Mouse (Mus musculus) heart, embryonic 13.5 days (tissue): ENCODE data around the gene Ccdc85b. TPM values are rescaled to one million over a fixed set of nuclear protein-coding genes. Genes with fewer than 3 reads are reported as not detected.
A peak's percentile ranks its signal among the peaks of the same experiment; 100 is the strongest.
"Not testable (repeated sequence)": the region's sequence is repeated elsewhere in the genome, so short reads cannot be mapped to it uniquely, and the experiment has no call there.

ENCODE experiments used
- ATAC-seq: fragments of 200-750 bp; cut with Nextera tagmentation; 2 replicates; pipeline ENCODE4 v1.8.0; 2017; ENCODE audit warnings: moderate TSS enrichment; ENCODE audit not compliant: insufficient number of reproducible peaks, low FRiP score, low TSS enrichment; ENCODE audit errors: extremely low read depth
- H3K27ac ChIP-seq: fragments of 300-500 bp; sonication (generic); replicated peaks from 2 replicates; pipeline ENCODE4 v1.5.1; 2015; ENCODE audit warnings: moderate library complexity, mild to moderate bottlenecking, inconsistent platforms
- H3K27me3 ChIP-seq: fragments of 300-500 bp; sonication (generic); replicated peaks from 2 replicates; pipeline ENCODE4 v1.6.1; 2015; ENCODE audit warnings: mild to moderate bottlenecking, inconsistent platforms
- H3K36me3 ChIP-seq: fragments of 300-500 bp; sonication (generic); 2 replicates; pipeline ENCODE4 v1.6.1; 2015; ENCODE audit warnings: mild to moderate bottlenecking, inconsistent platforms
- H3K4me1 ChIP-seq: fragments of 300-500 bp; sonication (generic); 2 replicates; pipeline ENCODE4 v1.6.1; 2015; ENCODE audit warnings: inconsistent platforms
- H3K4me2 ChIP-seq: fragments of 300-500 bp; sonication (generic); 2 replicates; pipeline ENCODE4 v1.6.1; 2015; ENCODE audit warnings: inconsistent platforms, mild to moderate bottlenecking, moderate library complexity
- H3K4me3 ChIP-seq: fragments of 300-500 bp; sonication (generic); 2 replicates; pipeline ENCODE4 v1.5.1; 2015; ENCODE audit warnings: moderate library complexity, mild to moderate bottlenecking, inconsistent platforms
- H3K9ac ChIP-seq: fragments of 300-500 bp; sonication (generic); 2 replicates; pipeline ENCODE4 v1.6.1; 2015; ENCODE audit warnings: inconsistent platforms, mild to moderate bottlenecking, moderate library complexity
- H3K9me3 ChIP-seq: fragments of 300-500 bp; sonication (generic); 2 replicates; pipeline ENCODE4 v1.6.1; 2016; ENCODE audit warnings: inconsistent platforms
- WGBS: fragments of 180-500 bp; shearing (Covaris S2); methylation state at CpG from one replicate; pipeline ENCODE4 v1.1.7; 2015; ENCODE audit warnings: mixed read lengths; 5-methylcytosine and 5-hydroxymethylcytosine counted together
- polyA plus RNA-seq: library from polyadenylated mRNA; unstranded; fragments of >200 nt; fragmentation: Nextera tagmentation; extraction: Ambion mirVana; gene quantifications from 2 replicates; pipeline ENCODE4 v1.2.1, GENCODE M21; 2015

Ccdc85b gene
- polyA plus RNA-seq, 1 experiment from 2014 or later = 7.6 TPM

- H3K27ac ChIP-seq = peak overlapping the region; percentile 99
- not testable (repeated sequence) for H3K9me3 ChIP-seq, ATAC-seq, H3K27me3 ChIP-seq
- H3K9ac ChIP-seq = 0 out of 2 replicates have a peak overlapping the region, but pooled peaks have one; percentile 54
- peak overlapping the region; percentile 91 for H3K4me2 ChIP-seq
- peak overlapping the region; percentile 100 for H3K4me3 ChIP-seq
- H3K4me1 ChIP-seq = peaks cover 44% of the 10 kb centered on the region
- 45% methylated on average over 10 of the region's 10 CpGs for WGBS
- H3K36me3 ChIP-seq = peaks cover 51% of the 10 kb centered on the region
These were observed 32.0 kb upstream of the Ccdc85b start for GRCm38 (mm10) chr19:5489721-5490120.

- Histone ChIP-seq H3K9me3 (no peaks in the 10 kb centered on the region), H3K4me2 (peak overlapping the region; percentile 91), H3K27ac (peak overlapping the region; percentile 99), H3K36me3 (peaks cover 51% of the 10 kb centered on the region), H3K27me3 (no peaks in the 10 kb centered on the region), H3K9ac (peak overlapping the region; percentile 88), H3K4me3 (peak overlapping the region; percentile 100), H3K4me1 (peaks cover 44% of the 10 kb centered on the region)
- WGBS = 0% methylated on average over 26 of the region's 26 CpGs
- peak; percentile 82 for ATAC-seq
These were observed 31.3 kb upstream of the Ccdc85b start for GRCm38 (mm10) chr19:5488878-5489571.

DNA sequence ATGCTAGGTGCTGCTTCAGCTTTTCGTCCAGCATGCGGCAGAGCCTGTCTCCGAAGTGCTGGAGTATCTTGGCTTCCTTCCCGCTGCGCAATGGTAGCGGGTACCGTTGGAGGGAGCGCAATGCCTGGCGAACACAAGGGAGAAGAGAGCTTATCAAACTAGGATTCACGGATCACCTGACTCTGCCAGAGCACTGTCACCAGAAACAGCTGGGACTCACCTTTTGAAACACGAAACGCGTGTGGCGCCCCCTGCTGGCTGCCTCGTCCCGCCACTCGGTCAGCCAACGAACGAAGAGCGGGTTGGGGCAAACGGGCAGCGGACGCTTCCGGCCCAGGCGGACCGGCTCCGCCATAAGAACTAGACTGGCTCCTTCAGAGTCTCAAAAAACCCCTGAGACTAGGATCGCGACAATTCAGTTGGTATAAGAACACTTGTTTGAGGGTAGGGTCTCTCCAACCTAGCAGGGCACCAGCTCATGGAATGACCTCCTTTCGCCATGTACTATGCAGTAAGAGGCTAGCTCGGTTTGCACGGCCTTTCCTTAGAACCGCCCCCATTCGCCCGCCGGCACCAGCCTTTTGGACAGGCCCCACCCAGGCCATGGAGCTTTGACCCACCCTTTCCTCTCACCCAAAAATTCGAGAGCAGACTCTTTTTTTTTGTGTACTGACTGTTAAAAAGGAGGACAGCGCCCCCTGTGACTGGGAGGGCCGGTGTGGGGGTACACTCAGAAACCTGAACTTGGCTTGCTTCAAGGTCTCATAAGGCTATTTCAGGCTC, 30.3 kb upstream of the Ccdc85b start, which contains the start of gene Mus81:
Mus81 (minus strand) TSS at position 635 of the 783 bp plus-strand sequence.
- Histone ChIP-seq H3K4me3 (peak within 1 kb of the TSS; percentile 100), H3K27me3 (no peaks in the 10 kb centered on the region), H3K27ac (peak within 1 kb of the TSS; percentile 99), H3K4me2 (peak within 1 kb of the TSS; percentile 91), H3K9me3 (no peaks in the 10 kb centered on the region), H3K36me3 (peaks cover 51% of the 10 kb centered on the region), H3K9ac (peak within 1 kb of the TSS; percentile 88), H3K4me1 (peaks cover 40% of the 10 kb centered on the region)
- ATAC-seq = peak; percentile 58; the same call in 1 of the 2 replicates
- under 1% methylated on average over 39 of the region's 39 CpGs for WGBS

GRCm38 (mm10) chr19:5486771-5487170, 29.1 kb upstream of the Ccdc85b start:
- WGBS = 86% methylated on average over 4 of the region's 4 CpGs
- no peak for ATAC-seq
- peak overlapping the region; percentile 100 for H3K4me3 ChIP-seq
- H3K36me3 ChIP-seq = peaks cover 51% of the 10 kb centered on the region
- H3K4me2 ChIP-seq = peak overlapping the region; percentile 91
- H3K27me3 ChIP-seq = no peaks in the 10 kb centered on the region
- H3K9ac ChIP-seq = peak overlapping the region; percentile 88
- H3K4me1 ChIP-seq = peaks cover 28% of the 10 kb centered on the region
- H3K27ac ChIP-seq = 0 out of 2 replicates have a peak overlapping the region, but pooled peaks have one; percentile 6
- H3K9me3 ChIP-seq = no peaks in the 10 kb centered on the region

DNA sequence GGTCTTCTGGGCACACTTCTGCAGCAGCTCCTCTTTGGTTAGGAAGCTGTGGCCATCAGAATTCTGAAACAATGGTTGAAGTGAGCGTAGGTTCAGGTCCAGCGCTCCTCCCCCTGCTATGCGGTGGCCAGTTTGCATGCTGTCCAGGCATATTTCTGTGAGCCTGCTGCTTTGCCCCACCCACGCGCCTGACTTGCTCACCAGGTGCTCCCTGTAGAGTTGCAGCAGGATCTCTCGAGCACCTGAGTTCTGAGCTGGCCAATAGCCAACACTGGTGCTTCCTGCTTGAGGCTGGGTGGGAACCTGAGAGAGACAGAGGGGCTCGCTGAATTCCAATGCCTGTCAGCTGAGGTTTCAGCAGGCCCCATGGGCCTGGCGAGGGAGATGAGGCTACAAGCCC, 28.6 kb upstream of the Ccdc85b start:
- peaks cover 55% of the 10 kb centered on the region for H3K36me3 ChIP-seq
- no peak overlapping the region for H3K27ac ChIP-seq
- 84% methylated on average over 8 of the region's 8 CpGs for WGBS

GRCm38 (mm10) chr19:5485821-5486220, 28.1 kb upstream of the Ccdc85b start:
- WGBS = 93% methylated on average over 7 of the region's 7 CpGs
- no peak overlapping the region for H3K9ac ChIP-seq
- peaks cover 59% of the 10 kb centered on the region for H3K36me3 ChIP-seq

More for the DNA sequence above, 28.6 kb upstream of the Ccdc85b start:
- ATAC-seq = no peak
- peak overlapping the region; percentile 88; the same call in 1 of the 2 replicates for H3K9ac ChIP-seq
- no peaks in the 10 kb centered on the region for H3K27me3 ChIP-seq
- H3K4me3 ChIP-seq = no peak overlapping the region
- H3K4me2 ChIP-seq = 0 out of 2 replicates have a peak overlapping the region, but pooled peaks have one; percentile 91
- no peaks in the 10 kb centered on the region for H3K9me3 ChIP-seq
- H3K4me1 ChIP-seq = peaks cover 27% of the 10 kb centered on the region

DNA sequence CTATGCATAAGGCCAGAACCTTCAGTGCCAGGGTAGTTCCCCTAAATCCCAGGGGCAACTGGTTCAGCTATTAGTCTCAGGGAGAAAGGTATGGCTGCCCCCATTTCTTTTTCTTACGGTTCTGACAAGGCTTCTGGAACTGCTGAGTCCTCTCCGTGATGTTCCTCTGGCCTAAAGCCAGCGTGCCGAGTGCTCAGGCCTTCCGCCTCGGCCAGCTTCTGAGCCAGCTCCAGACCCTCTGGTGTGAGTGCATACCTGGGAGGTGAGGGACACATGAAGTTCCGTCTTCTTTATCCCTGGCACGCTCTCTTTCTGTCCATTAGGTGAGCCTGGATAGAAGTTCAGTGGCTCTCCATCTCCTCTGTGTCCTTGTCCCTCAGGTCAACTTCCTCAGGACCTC, 27.7 kb upstream of the Ccdc85b start:
- Histone ChIP-seq H3K27me3 (no peaks in the 10 kb centered on the region), H3K4me3 (no peak overlapping the region), H3K4me1 (peaks cover 27% of the 10 kb centered on the region), H3K9ac (no peak overlapping the region), H3K4me2 (no peak overlapping the region), H3K9me3 (no peaks in the 10 kb centered on the region), H3K27ac (no peak overlapping the region), H3K36me3 (peaks cover 64% of the 10 kb centered on the region)
- 81% methylated on average over 8 of the region's 8 CpGs for WGBS
- ATAC-seq = no peak

More at GRCm38 (mm10) chr19:5485821-5486220, 28.1 kb upstream of the Ccdc85b start:
- H3K27ac ChIP-seq = no peak overlapping the region
- no peak for ATAC-seq
- no peak overlapping the region for H3K4me2 ChIP-seq
- no peaks in the 10 kb centered on the region for H3K27me3 ChIP-seq
- H3K4me1 ChIP-seq = peaks cover 27% of the 10 kb centered on the region
- H3K4me3 ChIP-seq = no peak overlapping the region
- H3K9me3 ChIP-seq = no peaks in the 10 kb centered on the region

GRCm38 (mm10) chr19:5484496-5484895, 26.8 kb upstream of the Ccdc85b start:
- H3K36me3 ChIP-seq = peaks cover 73% of the 10 kb centered on the region

DNA sequence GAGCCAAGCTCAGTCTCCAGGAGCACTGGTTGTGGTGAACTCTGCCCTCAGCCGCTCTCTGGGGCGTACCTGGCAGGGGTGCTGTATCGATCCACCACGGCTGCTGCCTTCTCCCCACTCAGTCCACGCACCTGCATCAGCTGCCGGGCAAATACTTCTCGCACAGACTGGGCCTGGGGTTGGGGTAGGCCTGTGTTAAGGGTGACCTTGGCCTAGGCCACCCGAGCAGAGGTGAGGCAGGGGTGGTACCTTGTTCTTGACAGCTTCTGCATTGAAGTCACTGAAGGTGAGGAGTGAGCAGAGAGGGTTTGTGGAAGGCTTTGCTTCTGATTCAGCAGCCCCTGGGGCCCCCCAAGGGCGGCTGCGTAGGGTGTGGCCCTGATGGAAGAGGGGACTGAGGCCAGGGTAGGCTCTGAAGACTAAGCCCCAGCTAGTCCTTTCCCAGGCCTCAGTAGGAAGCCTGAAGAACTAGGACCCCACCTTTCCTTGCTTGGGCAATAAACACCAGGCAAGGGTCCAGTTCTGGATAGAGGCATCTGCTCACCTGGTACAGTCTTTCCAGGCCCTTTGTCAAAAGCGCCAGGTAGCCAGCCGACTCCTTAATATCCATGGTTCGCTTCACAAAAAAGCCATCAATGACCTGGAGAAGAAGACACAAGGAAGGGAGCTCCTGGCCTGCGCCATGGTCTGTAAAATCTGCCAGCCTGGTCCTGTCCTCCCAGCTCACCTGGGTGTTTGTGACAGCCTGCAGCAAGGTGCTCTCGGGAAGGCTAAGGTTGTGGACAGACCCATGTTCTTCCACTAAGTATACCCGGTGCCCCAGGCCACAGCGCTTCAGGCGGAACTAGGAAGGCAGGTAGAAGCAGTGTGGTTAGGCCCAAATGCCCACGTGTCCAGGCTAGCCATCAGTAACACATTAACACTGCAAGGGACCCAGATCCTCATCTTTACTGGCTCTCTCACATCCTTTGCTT, 26.0 kb upstream of the Ccdc85b start:
- WGBS = 89% methylated on average over 19 of the region's 19 CpGs
- no peaks in the 10 kb centered on the region for H3K27me3 ChIP-seq
- H3K27ac ChIP-seq = no peak overlapping the region
- H3K9ac ChIP-seq = no peak overlapping the region
- no peak for ATAC-seq
- H3K4me1 ChIP-seq = peaks cover 18% of the 10 kb centered on the region
- H3K9me3 ChIP-seq = no peaks in the 10 kb centered on the region
- no peak overlapping the region for H3K4me2 ChIP-seq
- peaks cover 81% of the 10 kb centered on the region for H3K36me3 ChIP-seq
- H3K4me3 ChIP-seq = no peak overlapping the region

More at GRCm38 (mm10) chr19:5484496-5484895, 26.8 kb upstream of the Ccdc85b start:
- Histone ChIP-seq H3K9ac (no peak overlapping the region), H3K27ac (no peak overlapping the region), H3K27me3 (no peaks in the 10 kb centered on the region), H3K4me3 (no peak overlapping the region), H3K4me1 (peaks cover 21% of the 10 kb centered on the region), H3K9me3 (no peaks in the 10 kb centered on the region), H3K4me2 (no peak overlapping the region)
- 86% methylated on average over 5 of the region's 5 CpGs for WGBS
- ATAC-seq = no peak

DNA sequence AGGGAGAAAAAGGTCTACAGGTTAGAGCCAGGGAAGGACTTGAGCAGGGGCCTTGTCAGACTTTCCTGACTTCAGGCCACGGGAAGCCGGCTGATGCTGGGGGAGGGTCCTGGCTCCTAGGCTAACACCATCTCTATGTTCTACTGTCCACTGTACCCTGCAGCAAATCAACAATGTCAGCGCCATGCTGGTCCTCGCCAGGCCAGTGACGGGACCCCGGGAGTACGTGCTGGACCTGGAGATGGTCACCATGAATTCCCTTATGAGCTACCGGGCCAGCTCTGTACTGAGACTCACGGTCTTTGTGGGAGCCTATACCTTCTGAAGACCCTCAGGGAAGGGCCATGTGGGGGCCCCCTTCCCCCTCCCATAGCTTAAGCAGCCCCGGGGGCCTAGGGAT, 23.7 kb upstream of the Ccdc85b start:
- Histone ChIP-seq H3K9me3 (no peaks in the 10 kb centered on the region), H3K9ac (no peak overlapping the region), H3K4me2 (no peak overlapping the region), H3K36me3 (peaks cover 98% of the 10 kb centered on the region), H3K4me3 (no peak overlapping the region), H3K27ac (no peak overlapping the region), H3K27me3 (no peaks in the 10 kb centered on the region), H3K4me1 (peaks cover 3% of the 10 kb centered on the region)
- no peak for ATAC-seq
- WGBS = 83% methylated on average over 10 of the region's 10 CpGs
